Mouse (Mus musculus) liver, postnatal 0 days (tissue): ENCODE measurements around the gene Smpd1.

Source experiments
- CTCF ChIP-seq: sonication (generic); IDR thresholded peaks from 2 replicates; pipeline ENCODE4 v1.5.1; 2016; ENCODE audit warnings: antibody characterized with exemption, low read depth
- EP300 ChIP-seq: IDR thresholded peaks from 2 replicates; pipeline ENCODE4 v1.6.1; 2016; ENCODE audit warnings: antibody characterized with exemption, low read depth, mild to moderate bottlenecking

DNA sequence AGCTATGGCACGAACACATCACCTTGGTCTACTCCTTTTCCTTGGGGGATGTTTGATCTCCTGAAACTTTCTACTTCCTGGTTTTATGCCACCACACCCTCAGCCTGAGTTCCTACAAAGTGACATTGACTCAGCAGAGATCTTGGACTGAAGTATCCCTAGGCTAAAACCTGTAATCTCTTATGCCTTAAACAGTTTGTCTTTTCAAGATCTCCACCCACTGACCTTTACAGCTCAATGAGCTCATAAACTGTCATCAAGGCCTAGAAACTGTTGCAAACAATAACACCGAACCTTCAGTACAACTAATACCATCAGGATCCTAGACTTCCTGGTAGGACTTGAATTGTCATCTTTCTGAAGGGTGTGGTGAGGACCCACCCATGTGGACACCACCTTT lies 29.9 kb upstream of the Smpd1 start:
- no peak for TF ChIP-seq CTCF
- no peak for TF ChIP-seq EP300
